Mouse (Mus musculus): ENCODE results near the gene Map3k14.

GRCm38 (mm10) chr11:103294066-103294465 lies 26.8 kb upstream of the Map3k14 start:
- TF ChIP-seq POLR2A (IDR thresholded peaks at IDR 0.05; ENCODE audit: insufficient read depth, low read depth, low read length) (no peak), CTCF (IDR thresholded peaks at IDR 0.05; ENCODE audit: insufficient read depth, low read depth, low read length) (no peak)

Measured in olfactory bulb, adult 2 months (tissue).